Mouse (Mus musculus): ENCODE results near the gene Pdap1. TPM values are rescaled to one million over a fixed set of nuclear protein-coding genes. Genes with fewer than 3 reads are reported as not detected.
A peak's percentile ranks its signal among the peaks of the same experiment; 100 is the strongest.
"Not testable (repeated sequence)": the region's sequence is repeated elsewhere in the genome, so short reads cannot be mapped to it uniquely, and the experiment has no call there.

Pdap1 gene
- total RNA-seq, 2 experiments from 2014 or later: 48.3 to 52.2 TPM

DNA sequence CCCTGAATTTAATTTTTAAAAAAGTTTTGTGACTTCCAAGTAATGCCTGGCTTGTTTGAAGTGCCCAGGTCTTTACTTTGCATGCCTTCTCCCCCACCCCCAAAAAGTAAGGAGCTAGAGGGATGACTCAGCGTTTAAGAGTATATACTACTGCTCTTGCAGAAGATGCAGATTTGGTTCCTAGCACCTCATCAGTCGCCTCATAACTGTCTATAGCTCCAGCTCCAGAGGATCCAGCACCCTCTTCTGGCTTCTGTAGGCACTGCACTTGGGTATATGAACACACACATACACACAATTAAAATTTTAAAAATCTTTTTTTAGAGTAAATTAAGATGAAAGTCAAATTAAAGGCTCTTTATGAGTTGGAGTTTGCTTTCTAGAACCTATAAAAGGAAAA is 51.9 kb downstream of the Pdap1 start:
- intact Hi-C loops (cut with DNase I): no loop called here
- DNase-seq: no peak

- no peak for DNase-seq
- intact Hi-C loops (cut with DNase I): no loop called here
Observed at GRCm38 (mm10) chr5:145084822-145085221, 55.2 kb downstream of the Pdap1 start.

DNA sequence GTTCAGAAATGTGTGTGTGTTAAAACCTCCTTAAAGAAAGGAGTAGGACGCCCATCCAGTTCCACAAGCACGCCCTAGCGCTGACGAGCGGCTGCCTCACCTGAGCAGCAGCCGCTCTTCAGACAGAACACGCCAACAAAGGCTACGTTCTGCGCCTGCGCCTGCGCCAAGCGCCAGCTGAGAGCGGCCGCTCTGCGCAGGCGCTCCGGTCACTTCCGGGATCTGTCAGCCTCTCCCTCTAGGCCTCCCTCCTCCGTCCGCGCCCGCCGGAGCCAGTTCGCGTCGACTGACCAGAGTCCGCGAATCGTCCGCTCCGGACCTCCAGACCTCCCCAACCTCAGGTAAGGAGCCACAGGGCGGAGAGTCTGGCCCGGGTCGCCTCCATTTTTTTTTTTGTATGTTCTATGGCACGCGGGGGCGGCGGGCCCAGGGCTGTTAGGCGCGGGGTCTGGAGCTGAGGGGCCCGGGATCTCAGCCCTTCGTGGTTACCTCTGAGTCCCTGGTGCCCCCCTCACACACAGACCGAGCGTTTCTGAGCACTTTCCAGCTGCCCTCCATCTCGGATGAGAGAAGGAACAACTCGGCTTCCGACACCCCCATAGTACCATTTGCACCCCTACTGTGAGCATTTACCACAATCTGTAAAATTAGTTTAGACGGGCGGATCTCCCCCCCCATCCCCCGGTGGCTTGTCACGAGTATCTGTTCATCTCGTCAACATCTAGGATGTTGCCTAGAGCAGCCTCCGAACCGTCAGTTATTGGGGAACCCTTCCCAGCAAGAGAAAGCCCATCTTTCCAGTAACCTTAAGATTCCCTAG is 56.2 kb downstream of the Pdap1 start, which contains the start of the genes Arpc1a and Kpna7:
Arpc1a (plus strand) TSS at position 199 of the 820 bp plus-strand sequence.
Kpna7 (minus strand) TSS at position 399 of the 820 bp plus-strand sequence.
- peak; percentile 78 to 92 for DNase-seq
- intact Hi-C loops (cut with DNase I): no loop called here

DNA sequence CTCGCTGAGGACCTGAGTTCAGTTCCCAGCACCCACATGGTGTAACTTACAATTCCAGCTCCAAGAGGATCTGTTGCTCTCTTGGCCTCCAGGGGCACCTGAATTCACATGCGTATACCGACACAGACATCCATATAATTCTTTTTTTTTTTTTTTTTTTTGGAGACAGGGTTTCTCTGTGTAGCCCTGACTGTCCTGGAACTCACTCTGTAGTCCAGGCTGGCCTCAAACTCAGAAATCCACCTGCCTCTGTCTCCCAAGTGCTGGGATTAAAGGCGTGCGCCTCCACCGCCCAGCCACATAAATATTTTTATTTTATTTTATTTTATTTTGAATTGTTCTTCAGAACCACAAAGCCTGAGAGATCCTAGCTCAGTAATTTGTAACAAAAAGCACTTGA is 56.8 kb downstream of the Pdap1 start:
- intact Hi-C loops (cut with DNase I); DNase-seq: not testable (repeated sequence)

- intact Hi-C loops (cut with DNase I): no loop called here
- DNase-seq: no peak
Observed at GRCm38 (mm10) chr5:145081866-145082613, 58.0 kb downstream of the Pdap1 start.

Other genes with a start within 250 kb of the Pdap1 start
- gene Smurf1, start 174.4 kb downstream of the Pdap1 start, total RNA-seq (2021): 10 to 100 TPM in 1 of 2 experiments, 1 to 10 TPM in 1; 9.4 to 11.0 TPM
- gene Gm4871, start 107.5 kb downstream of the Pdap1 start, total RNA-seq (2021): not detected
- not detected for gene 1700018F24Rik, start 97.2 kb downstream of the Pdap1 start, total RNA-seq (2021)
- gene Arpc1a, start 56.4 kb downstream of the Pdap1 start, total RNA-seq (2021): 10 to 100 TPM; 25.0 to 26.1 TPM
- gene Kpna7, start 56.2 kb downstream of the Pdap1 start, total RNA-seq (2021): not detected
- 10 to 100 TPM; 28.3 to 30.4 TPM for gene Arpc1b, start 26.0 kb downstream of the Pdap1 start, total RNA-seq (2021)
- 10 to 100 TPM; 44.3 to 47.0 TPM for gene Bud31, start 124 bp upstream of the Pdap1 start, total RNA-seq (2021)
- gene Ptcd1, start 26.9 kb upstream of the Pdap1 start, total RNA-seq (2021): 10 to 100 TPM; 11.3 to 12.0 TPM
- gene Cpsf4, start 27.0 kb upstream of the Pdap1 start, total RNA-seq (2021): 1 to 10 TPM; 7.3 to 8.7 TPM
- gene Atp5j2, start 51.8 kb upstream of the Pdap1 start, total RNA-seq (2021): 100 to 1,000 TPM; 691 to 699 TPM
- gene Zkscan14, start 61.6 kb upstream of the Pdap1 start, total RNA-seq (2021): 10 to 100 TPM in 1 of 2 experiments, 1 to 10 TPM in 1; 8.5 to 13.0 TPM
- 1 to 10 TPM; 5.4 to 7.5 TPM for gene Zkscan5, start 64.3 kb upstream of the Pdap1 start, total RNA-seq (2021)
- 10 to 100 TPM in 1 of 2 experiments, 1 to 10 TPM in 1; 9.2 to 14.6 TPM for gene Zfp655, start 91.5 kb upstream of the Pdap1 start, total RNA-seq (2021)
- 1 to 10 TPM; 6.6 to 9.3 TPM for gene Zscan25, start 140.3 kb upstream of the Pdap1 start, total RNA-seq (2021)
- not detected for gene Cyp3a57, start 205.0 kb upstream of the Pdap1 start, total RNA-seq (2021)

All from gastrocnemius, postnatal 36 days (tissue).